Mouse (Mus musculus) thymus, postnatal 36 days (tissue): ENCODE measurements around the gene Eif3m.
"Not testable (repeated sequence)": the region's sequence is repeated elsewhere in the genome, so short reads cannot be mapped to it uniquely, and the experiment has no call there.

Experiments
- DNase-seq, 2 experiments: peaks; one replicate each; pipeline ENCODE4 v3.0.0; 2022; ENCODE audit warnings: mixed read lengths in 2 of 2

Eif3m gene

DNA sequence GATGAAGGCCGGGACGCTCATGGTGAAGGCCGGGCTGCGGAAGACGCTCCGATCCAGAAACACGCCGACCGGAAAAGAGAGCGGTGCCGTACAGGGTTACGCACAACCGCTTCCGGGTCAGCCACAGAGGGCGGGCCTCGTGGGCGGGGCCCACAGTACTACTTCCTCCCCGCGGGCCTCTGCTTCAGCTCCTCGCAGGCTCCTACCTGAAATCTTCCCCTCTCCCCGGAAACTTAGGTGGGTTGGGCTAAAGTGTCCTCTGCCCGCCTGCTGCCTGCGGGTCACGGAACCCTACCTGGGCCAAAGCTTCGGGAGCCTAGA lies at the start of gene Eif3m:
Gene Eif3m, minus strand, starts transcription at position 114 of the 321 bp plus-strand sequence.
- peak; percentile 95 to 96 for DNase-seq

DNA sequence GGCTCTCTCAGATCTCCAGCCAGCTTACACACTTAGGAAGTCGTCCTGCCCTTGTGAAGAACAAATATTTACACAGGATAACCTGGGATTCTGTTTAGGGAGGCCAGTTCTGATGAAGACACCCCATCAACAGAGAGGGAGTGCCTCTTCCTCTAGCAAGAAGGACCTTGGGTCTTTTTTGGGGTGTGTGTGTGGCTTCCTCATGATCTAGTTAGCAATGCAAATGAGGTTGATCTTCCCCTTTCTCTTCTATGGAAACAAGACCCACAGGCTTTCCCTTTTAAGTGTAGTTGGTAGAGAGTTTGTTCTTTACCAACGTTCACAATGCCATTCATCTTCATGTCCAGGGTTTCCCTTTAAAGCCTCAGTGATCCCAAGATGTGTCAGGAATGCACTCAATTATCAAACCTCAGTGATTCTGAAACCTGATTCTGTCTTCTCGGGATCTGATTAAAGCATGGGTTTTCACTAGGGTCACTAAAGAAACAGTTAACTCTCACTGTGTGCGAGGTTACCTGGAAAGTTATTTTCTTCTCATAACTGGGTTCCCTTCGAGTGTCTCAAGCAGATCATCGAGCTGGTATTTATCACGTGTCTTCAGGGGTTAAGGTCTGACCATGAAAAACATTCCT lies 46.0 kb upstream of the Eif3m start:
- DNase-seq, result no peak

DNA sequence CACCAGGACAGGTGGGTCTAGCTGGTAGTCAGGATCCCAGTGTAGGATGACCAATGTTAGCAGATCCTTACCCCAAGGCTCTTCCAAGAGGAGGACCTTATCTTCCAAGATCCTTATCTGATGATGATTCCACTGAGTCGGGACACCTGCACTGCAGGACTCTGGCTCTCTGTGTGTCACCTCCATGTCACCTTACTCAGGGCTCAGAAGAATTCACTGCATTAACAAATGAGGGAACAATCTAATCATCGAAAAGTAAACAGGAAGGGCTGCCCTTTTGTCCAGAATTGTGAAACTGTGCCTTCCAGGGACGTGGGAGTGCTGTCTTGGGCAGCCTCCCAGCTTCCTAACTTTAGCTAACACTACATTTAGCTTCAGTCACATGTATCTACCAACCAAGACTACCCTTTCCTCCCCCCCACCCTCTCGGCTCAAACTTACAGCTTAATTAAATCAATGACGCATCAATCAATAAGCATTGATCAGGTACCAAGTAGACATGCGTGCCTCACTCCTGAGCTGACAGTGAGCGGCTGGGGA lies 41.8 kb upstream of the Eif3m start:
- no peak for DNase-seq

DNA sequence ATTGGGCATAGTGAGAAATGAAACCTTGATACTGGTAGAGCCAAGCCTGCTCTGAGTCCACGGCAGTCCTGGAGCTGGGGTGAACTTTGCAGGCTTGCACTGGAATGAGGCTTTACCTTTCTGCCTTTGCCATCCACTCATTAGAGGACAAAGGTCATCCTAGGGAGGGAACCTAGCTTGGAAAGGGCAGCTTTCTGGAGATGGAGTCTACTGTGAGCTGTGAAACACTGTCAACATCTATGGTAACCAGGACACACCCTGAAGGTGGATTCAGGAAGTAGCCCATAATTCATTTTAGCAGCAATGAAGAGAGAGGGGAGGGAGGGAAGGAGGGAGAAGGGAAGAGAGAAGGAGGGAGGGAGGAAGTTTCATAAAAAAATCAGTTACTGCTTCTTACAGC lies 38.6 kb upstream of the Eif3m start:
- no peak for DNase-seq

DNA sequence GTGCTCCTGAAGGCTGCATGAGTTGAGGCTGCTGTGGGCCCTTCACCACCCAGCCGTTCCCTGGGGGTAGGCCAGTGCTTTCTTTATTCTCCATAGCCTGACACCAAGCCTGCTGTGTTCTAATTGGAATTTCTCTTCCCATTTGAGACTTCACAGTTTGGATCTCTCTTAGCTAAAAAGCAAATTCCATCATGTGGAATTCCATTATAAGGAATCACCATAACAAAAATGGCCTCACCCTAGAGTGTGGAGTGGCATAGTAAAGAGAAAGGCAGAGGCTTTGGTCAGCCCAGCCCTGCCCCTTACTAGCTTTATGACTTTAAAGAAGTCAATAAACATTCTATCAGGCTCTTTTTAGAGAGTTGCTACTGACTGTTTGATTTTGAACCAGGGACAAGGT lies 31.4 kb upstream of the Eif3m start:
- no peak for DNase-seq

DNA sequence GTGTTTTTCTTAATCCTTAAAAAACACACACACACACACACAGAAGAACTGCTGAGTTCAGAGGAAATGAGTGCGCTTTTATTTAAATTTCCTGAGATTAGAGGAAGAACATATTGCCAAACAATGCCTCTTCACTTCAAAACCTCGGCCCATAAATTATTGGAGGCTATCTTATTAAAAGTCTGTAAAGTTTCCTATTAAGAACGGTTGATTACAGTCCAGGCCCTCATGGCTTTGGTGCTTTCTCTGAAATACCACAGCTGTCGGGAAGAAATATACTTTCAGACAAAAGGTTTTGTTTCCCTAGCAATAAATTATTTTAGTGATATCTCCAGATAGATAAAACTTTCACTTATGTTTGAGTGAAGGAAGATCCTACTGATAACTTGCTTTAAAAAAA lies 26.3 kb upstream of the Eif3m start:
- DNase-seq, result no peak

DNA sequence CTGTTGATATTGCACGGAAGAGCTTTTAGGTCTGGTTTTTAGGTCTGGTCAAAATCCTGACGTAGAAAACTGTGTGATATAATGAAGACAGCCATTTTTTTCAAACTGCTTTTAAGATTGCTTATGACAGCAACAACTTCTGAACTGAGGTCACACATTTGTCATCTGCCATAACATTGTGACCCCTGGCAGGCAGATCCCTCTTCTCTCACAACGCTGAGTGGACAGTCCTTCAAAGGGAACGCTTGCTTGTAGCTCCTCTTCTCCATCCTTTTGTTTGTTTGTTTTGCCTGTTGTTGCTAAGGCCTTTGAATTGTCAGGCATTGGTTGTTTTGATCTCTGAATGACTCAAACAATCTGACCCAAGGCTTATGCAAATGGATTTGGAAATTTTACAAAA lies 24.0 kb upstream of the Eif3m start:
- no peak for DNase-seq

DNA sequence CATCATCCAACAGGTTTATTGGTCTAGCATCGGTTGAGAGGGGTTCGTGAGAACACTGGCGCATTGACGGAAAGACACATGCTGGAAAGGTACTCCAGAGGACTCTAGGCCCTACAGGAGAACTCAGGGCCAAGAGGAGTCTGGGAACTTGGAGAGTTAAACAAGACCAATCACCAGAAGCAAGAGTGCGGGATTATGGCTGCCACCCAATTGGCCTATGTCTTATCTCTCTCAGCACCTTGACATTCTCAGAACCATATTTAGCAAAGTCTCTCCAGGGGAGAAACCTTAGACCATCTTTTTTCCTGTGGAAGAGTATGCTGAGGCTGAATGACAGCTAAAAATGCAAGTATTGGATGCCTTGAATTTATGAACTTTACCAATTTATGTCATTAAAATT lies 22.0 kb upstream of the Eif3m start:
- DNase-seq, result no peak

DNA sequence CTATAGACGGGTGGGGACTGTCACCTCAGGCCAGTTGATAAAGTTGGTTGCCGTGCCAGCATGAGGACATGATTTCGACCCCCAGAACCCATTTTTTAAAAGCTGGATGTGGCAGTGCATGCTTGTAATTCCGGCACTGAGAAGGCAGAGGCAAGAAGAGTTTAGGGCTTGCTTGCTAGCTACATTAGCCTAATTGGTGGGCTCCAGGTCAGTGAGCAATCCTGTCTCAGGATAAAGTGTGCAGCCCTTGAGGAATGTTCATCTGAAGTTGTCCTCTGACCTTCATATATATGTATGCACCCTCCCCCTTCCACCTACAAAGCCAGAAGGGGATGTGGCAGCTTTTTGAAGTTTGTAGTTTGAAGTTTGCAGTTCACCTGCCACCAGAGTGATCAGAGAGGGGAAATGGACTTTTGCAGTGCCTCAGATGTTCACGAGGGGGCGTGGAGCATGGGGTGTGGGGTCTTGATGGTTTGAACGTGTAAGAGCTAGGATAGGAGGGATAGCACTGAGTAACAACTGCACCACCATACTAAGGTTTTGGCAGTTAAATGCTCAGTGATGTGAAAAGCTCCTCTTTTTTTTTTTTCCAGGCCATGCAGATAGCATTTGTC lies 21.2 kb upstream of the Eif3m start:
- peak; percentile 44 to 48 for DNase-seq

DNA sequence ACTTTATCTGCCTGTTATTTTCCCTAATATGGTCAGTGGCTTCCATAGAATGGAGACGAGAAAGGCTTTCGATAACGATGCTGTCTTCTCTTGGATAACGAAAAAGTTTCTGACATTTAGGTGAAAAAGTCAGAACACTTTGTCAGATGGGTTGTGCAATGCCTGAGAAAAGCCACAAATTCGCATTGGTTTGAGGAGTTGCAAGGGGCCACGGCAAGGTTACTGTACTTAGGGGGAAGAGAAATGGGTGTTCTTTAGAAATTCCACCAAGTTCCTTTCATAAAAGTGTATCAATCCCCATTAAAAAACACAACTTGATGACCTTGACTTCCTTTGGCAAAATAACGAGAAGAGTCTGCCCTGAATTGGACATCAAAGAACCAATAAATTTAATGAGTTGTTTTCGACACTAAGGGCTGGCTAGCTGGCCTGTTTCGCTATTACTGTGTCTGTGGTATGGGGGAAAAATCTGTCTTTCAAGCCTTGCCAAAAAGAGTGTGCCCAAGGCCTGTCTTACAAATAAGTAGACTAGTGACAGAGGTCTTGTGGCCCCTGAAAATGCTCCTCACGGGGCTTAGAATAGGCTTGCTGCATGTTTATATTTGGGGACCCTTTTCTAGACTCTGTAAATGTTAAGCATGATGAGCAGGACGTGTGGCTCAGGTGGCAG lies 19.7 kb upstream of the Eif3m start:
- no peak for DNase-seq

DNA sequence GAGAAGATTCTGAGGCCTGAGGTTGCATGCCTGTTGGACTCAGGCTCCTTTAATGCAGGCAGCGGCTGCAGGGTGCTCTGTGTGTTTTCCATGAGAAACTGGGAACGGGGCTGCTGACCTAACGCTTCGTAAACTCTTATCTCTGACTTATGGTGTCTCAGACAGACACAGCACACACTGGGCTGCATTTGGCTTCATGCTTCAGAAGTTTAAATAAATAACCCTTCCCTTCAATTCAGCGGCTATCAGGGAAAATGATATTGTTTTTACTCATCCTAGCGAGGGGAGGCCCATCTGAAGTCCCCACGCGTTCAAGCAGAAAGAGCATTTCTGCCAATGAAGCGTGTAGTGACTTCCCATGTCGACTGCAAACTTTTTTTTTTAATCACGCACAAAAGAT lies 19.1 kb upstream of the Eif3m start:
- DNase-seq, result no peak

DNA sequence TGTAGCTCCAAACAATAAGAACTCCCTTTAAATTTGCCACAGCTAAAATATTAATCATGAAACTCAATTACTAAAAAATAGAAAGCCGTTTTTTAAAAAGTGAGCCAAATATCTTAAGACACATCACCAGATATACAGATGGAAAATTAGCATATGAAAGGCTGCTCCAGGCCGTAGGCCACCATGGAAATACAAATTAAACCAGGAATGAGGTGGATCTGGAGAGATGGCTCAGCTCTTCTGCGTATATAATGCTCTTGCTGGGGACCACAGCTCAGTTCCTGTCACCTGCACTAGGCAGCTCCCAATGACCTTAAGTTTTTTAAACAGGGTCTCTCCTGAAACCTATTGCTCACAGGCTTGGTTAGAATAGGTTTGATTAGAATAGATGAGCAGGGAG lies 17.2 kb upstream of the Eif3m start:
- DNase-seq, result no peak

DNA sequence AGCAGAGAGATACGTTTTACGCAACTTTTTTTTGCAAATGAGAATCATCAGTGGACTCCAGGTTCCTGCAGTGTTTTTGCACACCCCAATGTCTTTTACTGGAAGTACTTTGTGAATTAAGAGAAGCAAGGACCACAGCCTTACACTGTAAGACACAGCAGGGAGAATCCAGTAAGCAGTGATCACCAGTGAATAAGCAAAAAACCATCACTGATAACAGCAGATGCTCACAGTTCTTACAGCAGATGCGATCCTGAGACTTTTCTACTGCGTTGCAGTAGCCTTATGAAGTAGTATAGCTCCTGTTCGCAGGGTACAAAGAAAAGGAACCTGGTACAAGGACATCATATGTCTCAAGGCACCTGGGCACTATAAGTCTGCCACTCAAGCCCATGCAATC lies 13.6 kb upstream of the Eif3m start:
- DNase-seq, result no peak

DNA sequence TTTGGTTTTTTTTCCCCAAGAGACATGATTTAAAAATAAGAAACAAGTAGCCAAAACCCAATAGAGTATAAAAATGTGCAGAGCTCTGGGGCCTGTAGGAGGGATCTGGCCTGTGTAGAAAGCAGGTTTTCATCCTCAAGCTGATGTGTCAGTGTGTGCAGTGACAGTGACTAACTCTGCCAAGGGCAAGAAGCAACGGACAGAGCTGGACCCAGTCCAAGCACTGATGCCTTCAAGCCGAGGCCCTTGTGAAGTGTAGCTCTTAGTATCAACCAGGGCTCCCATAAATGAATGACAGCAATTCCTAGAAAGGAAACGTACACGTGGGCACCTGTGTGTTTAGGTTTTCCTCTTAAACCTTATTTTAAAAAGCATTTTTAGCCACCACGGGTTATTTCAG lies 11.9 kb upstream of the Eif3m start:
- DNase-seq, result no peak

DNA sequence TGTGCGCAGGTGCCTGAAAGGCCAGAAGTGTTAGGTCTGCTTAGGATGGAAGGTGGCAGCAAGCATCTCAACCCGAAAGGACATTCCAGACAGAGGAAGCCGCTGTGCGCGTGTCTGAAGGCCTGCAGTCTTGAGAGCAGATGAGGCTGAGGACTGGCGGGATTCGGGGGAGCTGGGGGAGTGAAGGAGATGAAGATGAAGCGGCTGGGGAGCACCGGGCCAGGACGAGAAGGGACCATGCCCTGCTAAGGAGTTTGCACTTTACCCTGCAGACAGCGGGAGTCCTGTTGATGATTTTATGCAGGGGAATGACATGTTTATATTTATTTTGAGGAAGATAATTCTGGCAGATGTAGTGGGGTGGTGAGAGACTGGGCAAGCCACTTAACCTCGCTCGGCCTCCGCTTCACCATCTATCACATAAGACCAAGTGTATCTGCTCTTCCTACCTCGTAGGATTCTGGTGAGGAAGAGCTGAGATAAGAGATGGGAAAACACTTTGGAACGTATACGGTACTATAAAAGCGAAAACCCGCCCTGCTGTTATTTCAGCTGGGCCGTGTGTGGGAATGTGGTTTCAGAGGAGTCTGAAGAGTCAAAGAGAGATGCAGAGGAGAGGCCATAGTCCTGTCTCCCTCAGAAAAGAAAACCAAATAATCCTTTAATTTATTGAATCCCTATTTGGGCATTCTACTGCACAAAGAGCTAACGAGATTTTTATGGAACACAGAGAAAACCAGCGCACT lies 10.2 kb upstream of the Eif3m start:
- no peak for DNase-seq

DNA sequence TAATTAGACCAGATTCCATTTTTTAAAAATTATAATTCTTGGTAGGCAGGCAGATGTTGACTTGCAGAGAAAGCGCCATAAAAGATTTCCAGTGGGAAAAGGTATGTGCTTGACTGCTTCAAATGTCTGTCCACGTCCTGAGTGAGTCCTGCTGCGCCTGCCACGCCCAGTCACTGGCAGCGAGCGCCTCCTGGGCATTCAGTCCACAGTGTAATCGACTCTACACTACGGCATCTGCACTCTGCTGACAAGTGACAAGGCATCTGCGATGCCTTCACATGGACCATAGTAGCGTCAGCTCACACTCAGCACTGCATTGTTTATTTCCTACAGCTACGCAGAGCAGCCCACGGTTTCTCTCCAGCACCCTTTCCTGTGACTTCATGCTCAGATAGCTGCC lies 8.7 kb upstream of the Eif3m start:
- DNase-seq, result not testable (repeated sequence)

DNA sequence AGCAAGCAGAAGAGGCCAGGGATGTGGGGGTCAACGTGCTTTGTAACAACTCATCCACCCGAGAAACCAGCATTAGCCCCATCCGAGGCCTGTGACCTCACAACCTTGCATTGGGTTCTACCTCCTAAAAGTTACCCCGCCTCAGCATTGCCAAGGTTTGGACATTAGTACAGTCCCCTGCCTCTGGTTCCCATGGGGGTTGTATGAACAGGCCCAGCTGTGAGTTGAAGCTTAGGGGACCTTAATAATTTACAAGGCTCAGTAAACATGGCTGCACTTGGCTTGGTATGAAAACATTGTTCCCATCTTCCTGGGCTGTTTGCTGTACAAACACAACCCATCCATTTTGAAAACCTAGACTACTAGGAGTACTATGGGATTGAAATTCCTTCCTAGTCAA lies 6.9 kb upstream of the Eif3m start:
- DNase-seq, result no peak

DNA sequence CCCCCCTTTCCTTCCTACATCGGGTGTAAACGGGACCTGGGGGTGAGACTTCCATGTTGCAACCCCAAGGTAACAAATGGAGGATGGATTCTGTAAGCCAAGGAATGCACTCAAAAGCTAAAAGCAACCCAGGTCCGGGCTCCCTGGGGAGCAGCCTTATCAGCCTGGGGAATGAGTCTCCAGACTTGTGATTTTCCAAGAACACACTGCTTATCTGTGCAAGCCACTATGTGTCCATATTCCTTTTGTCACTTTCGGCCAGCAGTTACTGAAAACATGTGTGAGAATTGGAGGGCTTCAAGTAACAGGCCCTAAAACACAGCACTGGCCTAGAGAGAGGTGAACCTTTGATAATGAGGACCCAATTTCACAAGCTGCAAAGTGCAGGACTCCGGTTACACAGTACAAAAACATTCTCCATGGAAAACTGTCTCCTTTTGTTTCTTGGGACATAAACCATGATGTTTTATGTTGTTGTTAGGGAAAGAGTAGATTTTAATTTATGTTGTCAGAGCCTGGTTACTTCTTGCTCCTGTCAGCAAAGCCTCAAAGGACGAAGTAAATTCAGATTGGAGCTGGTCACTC lies 6.2 kb upstream of the Eif3m start:
- DNase-seq, result no peak

DNA sequence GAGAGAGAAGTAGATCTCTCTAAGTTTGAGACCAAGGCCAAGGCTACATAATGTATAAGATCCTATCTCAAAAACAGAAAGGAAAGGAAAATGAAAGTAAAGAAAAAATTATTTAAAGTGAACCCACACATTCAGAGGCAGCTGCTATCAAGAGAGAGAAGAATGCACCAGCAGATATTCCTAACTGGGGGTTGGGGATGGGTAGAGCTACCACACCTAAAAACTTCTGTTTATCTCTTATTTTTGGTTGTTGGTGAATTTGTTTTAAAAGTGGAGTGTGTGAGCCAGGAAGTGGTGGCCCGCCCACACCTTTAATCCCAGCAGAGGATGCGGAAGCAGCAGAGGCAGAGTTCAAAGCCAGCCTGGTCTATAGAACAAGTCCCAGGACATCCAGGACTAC lies 5.0 kb upstream of the Eif3m start:
- peak; percentile 41 to 62 for DNase-seq

DNA sequence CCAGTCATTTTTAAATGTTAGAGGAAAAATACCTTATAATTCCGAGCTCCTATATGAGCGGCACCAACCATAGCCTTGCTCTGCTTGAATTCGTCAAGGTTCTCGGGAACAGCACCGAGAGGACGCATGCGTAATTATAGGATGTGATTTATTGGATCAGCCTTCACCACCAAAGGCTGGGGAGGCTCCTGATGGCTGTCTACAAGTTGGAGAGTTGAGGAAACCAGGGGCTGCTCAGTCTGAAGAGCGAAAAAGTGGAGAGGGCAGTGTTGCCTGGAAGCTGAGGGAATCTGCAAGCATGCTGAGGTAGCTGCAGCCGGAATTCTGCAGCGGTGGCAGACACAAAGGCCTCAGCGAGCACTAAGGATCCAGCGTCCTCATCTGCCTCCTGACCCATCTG lies 4.4 kb upstream of the Eif3m start:
- DNase-seq, result peak in 1 of 2 experiments; percentile 4

DNA sequence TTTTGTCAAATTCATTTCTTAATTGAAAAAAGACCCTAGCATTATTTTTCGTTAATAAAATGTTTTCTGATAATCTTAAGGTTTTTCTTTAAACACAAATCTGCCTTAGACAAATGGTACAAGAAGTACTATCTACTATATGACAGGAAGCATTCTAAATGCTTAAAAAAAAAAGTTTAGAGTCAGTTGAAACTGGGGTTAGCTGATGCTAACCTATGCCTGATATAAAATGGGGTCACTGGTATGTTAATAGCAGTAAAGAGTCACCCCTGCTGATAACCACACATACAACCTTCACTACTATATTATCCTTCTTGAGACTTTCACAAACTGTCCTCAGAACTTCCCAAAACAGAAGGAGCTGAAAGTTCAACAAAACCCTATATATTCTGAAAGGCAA lies 2.6 kb upstream of the Eif3m start:
- no peak for DNase-seq

DNA sequence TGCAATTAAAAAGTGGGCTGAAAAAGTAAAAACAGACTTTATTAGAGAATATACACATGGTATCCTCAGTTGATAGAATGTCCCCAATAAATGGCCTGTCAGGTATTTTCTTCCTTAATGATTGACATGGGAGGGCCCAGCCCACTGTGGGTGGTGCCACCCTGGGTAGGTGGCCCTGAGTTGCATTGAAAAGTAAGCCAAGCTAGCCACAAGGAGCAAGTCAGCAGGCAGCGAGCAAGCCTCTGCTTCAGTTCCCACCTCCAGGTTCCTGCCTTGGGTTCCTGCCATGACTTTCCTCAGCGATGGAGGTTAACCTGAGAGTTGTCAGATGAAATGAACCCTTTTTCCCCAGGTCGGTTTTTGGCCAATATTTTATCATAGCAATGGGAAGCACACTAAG lies 922 bp upstream of the Eif3m start:
- no peak for DNase-seq

DNA sequence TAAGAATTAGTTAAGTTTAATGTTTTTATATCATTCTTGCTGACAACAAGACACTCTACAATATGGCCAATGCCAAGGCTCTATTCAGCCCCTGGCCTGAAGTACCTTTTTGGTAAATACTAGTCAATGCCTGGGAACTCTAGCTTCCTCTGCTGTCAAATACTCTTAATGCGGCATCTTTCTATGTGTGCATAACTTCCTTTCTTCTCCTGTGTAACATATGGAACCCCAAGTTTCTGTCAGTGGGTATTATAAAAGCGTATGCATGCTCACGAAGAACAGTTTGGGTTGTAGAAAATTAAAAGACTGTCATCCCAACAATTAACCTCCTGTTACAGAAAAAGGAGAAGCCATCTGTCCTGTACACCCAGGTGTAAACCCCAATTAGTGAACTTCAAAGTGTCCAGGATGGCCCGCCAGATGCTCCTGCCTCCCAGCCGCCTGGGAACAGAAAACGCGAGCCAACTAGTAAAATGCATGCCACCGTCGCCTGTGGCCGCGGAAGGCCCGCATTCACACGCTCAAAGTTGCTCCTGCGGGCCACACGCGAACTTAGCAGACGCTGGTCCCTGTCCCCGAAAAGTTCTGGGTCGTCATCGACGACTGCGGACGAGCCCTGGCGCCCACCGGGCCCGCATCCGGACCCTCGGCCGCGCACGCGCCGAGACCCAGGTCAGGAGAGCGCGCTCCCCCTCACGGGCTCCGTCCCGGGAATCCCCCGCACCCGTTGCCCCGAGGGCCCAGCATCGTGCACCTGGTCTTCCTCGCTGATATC lies 501 bp downstream of the Eif3m start:
- no peak for DNase-seq
